Mouse (Mus musculus) CH12.LX (cell line): ENCODE results near the gene Selenoo.

Experiments used
- CTCF ChIP-seq, 2 experiments: IDR thresholded peaks in 1 of 2; conservative IDR thresholded peaks in 1 of 2; 2 replicates each; pipeline ENCODE4 v1.5.1; 2011 to 2012; ENCODE audit warnings: low read depth in 2 of 2, low read length in 2 of 2, improper control_type of control experiment in 1 of 2, inconsistent platforms in 1 of 2, mild to moderate bottlenecking in 1 of 2, moderate library complexity in 1 of 2
- E2F4 ChIP-seq: IDR thresholded peaks from 2 replicates; pipeline ENCODE4 v1.6.1; 2011; ENCODE audit warnings: low read depth, low read length, improper control_type of control experiment; ENCODE audit not compliant: insufficient replicate concordance
- HCFC1 ChIP-seq: IDR thresholded peaks from 2 replicates; pipeline ENCODE4 v1.6.1; 2012; ENCODE audit warnings: low read depth, mild to moderate bottlenecking, inconsistent platforms, low read length, improper control_type of control experiment
- MXI1 ChIP-seq: IDR thresholded peaks from 2 replicates; pipeline ENCODE4 v1.6.1; 2011; ENCODE audit warnings: mild to moderate bottlenecking, low read depth, low read length, improper control_type of control experiment
- MYC ChIP-seq: IDR thresholded peaks from 2 replicates; pipeline ENCODE4 v1.6.1; 2011; ENCODE audit warnings: low read depth, mild to moderate bottlenecking, improper control_type of control experiment, low read length
- RCOR1 ChIP-seq: conservative IDR thresholded peaks from 2 replicates; pipeline ENCODE4 v1.6.1; 2012; ENCODE audit warnings: low read depth, mild to moderate bottlenecking, inconsistent platforms, low read length, improper control_type of control experiment
- TBP ChIP-seq: conservative IDR thresholded peaks from 2 replicates; pipeline ENCODE4 v1.6.1; 2011; ENCODE audit warnings: low read depth, low read length, improper control_type of control experiment
- USF1 ChIP-seq: IDR thresholded peaks from 2 replicates; pipeline ENCODE4 v1.6.1; 2014; ENCODE audit warnings: low read depth, mild to moderate bottlenecking, inconsistent platforms, low read length, improper control_type of control experiment

DNA sequence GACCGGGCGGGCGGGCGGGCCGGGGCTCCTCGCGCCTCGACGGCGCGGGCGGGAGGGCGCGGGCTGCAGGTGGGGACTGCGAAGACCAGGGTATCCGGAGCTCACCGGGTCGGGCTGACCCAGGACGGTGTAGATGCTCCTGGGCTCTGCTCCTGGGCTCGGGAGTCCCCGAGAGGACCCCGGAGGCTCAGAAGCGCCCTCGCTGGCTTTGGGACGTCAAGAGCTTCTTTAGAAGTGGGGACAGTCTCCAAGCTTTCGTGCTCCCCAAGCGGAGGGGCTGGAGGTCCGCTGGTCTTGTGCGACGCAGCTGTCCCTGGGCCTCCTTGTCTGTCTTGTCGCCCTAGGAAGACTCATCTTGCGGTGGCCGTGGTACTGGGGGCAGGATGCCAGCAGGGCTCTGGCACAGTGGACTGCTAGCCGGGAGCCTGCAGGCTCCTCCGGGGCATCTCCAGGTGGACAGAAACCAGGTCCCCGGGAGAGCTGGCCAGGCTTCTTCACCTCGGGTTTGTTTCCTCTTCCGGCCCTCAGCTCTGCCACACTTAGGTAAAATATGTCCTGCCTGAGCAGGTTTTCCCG, 12.6 kb upstream of the Selenoo start:
- TF ChIP-seq CTCF (conservative IDR thresholded peaks at IDR 0.05 in 1 of 2, IDR thresholded peaks at IDR 0.05 in 1 of 2; ENCODE audit: low read depth in 2 of 2, low read length in 2 of 2) (no peak), MYC (no peak), E2F4 (no peak), HCFC1 (no peak; the same call in 1 of the 2 replicates), RCOR1 (no peak), MXI1 (no peak), TBP (no peak), USF1 (no peak)
